Mouse (Mus musculus) G1E-ER4 (cell line): ENCODE results near the gene Becn1. TPM values are rescaled to one million over a fixed set of nuclear protein-coding genes. Genes with fewer than 3 reads are reported as not detected.

Source experiments
- GATA1 ChIP-seq: IDR thresholded peaks from one replicate; pipeline ENCODE4 v1.8.0; 2012; ENCODE audit warnings: low read length, inconsistent platforms
- polyA plus RNA-seq: library from polyadenylated mRNA; stranded (reverse); fragments of >175 nt; gene quantifications from 2 replicates; pipeline ENCODE4 v1.2.3, GENCODE M21; 2012

The Becn1 gene
- polyA plus RNA-seq, 1 experiment = 150 TPM

DNA sequence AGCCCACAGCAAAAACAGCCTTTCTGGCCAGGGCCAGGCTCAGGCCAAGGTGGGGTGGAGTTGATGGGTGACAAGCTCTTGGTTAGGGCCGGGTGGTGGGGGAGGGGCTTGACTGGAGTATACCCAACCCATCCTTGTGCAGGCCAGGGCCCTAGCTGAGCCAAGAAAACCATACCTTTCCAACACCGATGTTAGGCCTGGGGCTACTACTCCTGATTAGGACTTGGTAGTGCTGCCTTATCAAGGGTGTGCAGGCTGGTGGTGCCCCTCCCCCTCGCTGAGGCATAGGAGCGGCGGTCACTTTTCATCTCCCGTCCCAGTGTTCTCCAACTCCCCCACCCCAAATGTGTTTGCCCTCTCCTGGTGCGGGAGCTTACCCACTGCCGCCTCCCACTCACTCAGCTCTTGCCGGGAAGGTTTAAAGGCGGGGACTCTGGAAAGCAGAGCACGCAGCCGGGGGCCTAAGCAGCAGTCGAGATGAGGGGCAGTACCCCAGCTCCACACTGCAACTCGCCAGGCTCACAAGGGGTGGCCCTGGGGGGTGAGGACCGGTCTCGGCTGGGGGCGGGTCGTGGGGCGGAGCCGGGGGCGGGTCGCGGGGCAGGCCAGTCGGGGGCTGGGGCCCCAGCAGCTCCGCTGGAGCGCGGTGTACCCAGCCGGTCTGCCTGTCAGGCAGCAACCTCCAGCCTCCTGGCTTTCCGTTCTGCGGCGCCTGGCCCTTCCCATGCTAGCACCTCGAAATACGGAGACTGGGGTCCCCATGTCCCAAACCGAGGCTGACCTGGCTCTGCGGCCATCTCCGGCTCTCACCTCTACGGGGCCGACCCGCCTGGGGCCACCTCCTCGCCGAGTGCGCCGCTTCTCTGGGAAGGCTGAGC lies 41.9 kb downstream of the Becn1 start, which contains the start of gene Wnk4:
TSS of gene Wnk4 (plus strand) at position 620 of the 878 bp plus-strand sequence.
- peak; percentile 29 for TF ChIP-seq GATA1

GRCm38 (mm10) chr11:101259261-101259712 lies 42.8 kb downstream of the Becn1 start:
- TF ChIP-seq GATA1 = no peak

DNA sequence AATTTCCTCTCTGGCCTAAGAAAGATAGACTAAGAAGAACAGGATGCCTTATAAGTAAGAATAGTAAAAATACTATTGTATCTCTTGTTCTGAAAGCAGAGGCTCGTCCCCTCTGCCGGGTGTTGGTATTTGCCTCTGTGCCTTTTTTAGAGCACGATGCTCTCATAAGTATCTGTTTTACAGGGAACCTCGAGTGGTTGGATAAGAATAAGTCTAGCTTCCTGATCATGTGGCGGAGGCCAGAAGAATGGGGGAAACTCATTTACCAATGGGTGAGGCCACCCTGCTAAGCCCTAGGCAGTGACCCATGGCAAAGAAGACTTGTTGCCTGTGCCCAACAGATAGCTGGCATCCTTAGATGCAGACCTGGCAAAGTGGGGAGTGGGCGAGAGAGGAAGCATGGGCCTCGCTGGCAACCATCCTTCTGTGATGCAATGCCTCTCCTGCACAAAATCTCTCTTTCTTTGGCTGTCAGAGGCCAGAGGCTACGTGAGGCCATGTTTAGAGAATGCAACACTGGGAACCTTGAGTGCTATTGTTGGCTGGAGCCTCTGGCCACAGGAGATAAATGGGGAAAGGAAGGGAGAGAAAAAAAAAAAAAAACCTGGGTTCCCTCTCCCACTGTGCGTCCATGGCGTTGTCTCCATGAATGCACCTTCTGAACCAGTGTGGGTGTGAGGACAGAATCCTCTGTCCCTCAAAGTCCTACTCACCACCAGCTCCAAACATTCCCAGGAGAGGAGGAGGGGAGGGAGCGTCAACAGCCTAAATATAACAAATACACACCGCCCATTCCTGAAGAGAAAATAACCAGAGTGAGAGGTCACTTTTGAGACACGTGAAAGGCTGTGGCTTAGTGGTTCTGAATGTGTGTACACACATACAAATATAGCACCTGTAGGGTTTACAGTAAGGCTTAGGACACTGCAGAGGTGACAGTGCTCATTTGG lies 46.0 kb downstream of the Becn1 start:
- no peak for TF ChIP-seq GATA1

- TF ChIP-seq GATA1 = no peak
Measured at GRCm38 (mm10) chr11:101253613-101254389, 48.3 kb downstream of the Becn1 start, which contains the start of gene Vps25. TSS of gene Vps25 (plus strand) at chr11:101253707.

DNA sequence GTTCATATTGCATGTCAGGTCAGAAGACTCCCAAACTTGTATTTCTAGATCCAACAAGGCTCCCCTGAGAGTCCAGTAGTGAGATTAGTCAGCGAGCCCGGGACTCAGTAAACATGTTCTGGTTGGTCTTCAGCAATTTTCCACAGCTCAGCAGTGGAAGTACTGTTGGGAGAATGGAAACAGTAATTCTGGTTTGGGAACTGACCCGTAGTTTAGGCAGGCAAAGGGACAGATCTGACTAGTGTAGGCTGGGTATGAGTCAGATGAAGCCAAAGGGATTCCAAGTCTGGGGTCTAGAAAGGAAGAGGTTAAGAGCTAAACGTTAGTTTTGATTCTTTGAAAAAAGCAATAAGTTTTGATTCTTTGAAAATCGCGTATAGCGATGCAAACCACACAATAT lies 49.1 kb downstream of the Becn1 start:
- TF ChIP-seq GATA1 = no peak

- TF ChIP-seq GATA1 = no peak
Measured at GRCm38 (mm10) chr11:101251031-101251430, 51.1 kb downstream of the Becn1 start.

GRCm38 (mm10) chr11:101248258-101248994 lies 53.7 kb downstream of the Becn1 start:
- no peak for TF ChIP-seq GATA1

GRCm38 (mm10) chr11:101247521-101248030 lies 54.5 kb downstream of the Becn1 start:
- TF ChIP-seq GATA1 = no peak

DNA sequence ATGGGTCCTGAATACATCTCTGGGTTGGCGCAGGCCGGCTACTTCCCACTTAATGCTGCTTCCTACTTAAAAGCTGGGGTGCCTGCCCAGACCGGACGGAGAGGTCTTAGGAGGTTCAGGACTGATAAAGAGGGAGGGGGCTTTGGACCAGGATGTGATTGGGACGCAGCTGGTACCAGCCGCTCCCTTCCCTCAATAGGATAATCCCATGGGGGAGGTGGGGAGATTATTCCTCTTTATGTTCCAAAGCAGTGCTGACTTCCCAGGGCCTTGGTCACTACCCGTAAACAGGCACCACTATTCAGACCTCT lies 55.4 kb downstream of the Becn1 start:
- no peak for TF ChIP-seq GATA1

GRCm38 (mm10) chr11:101245855-101246701 lies 56.0 kb downstream of the Becn1 start, which contains the start of gene Ramp2:
TSS of gene Ramp2 (plus strand) at chr11:101246028.
- no peak for TF ChIP-seq GATA1

GRCm38 (mm10) chr11:101245071-101245470 lies 57.0 kb downstream of the Becn1 start:
- no peak for TF ChIP-seq GATA1

GRCm38 (mm10) chr11:101238071-101238647 lies 63.9 kb downstream of the Becn1 start:
- no peak for TF ChIP-seq GATA1

DNA sequence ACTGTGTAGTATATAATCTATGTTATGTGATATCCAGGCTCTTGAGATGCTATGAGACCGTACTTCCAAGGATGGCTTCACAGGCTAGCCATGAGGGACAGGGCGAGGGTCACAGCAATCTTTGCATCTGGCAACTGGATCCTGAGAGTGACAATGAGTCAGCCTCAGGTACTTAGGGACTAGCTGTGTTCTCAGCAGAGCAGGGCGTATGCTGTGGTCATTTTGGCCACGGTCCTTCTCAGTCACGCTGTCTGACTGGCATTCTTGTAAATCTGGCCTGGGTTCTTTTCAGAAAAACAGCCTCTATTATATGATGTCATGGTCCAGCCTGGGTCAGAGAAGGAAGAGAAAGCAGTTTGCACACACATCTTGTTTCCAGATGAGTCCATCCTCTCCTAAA lies 65.3 kb downstream of the Becn1 start:
- no peak for TF ChIP-seq GATA1

Other genes with a start within 250 kb of the Becn1 start
- 3.7 and 8.6 TPM in 2 replicates for gene Naglu, start 232.3 kb downstream of the Becn1 start, polyA plus RNA-seq
- gene Hsd17b1, start 223.9 kb downstream of the Becn1 start, polyA plus RNA-seq = 0.06 and 0.09 TPM in 2 replicates
- gene Coasy, start 219.7 kb downstream of the Becn1 start, polyA plus RNA-seq = 39.5 and 44.5 TPM in 2 replicates
- gene Mlx, start 215.0 kb downstream of the Becn1 start, polyA plus RNA-seq = 16.7 and 22.4 TPM in 2 replicates
- 27.1 and 30.8 TPM in 2 replicates for gene Psmc3ip, start 206.8 kb downstream of the Becn1 start, polyA plus RNA-seq
- gene Retreg3, start 182.4 kb downstream of the Becn1 start, polyA plus RNA-seq = 11.0 and 12.6 TPM in 2 replicates
- 107 and 114 TPM in 2 replicates for gene Tubg1, start 182.3 kb downstream of the Becn1 start, polyA plus RNA-seq
- gene Tubg2, start 146.4 kb downstream of the Becn1 start, polyA plus RNA-seq = not detected in 2 replicates
- 0.01 and 0.02 TPM in 2 replicates for gene Cntnap1, start 131.8 kb downstream of the Becn1 start, polyA plus RNA-seq
- 2.3 and 2.8 TPM in 2 replicates for gene Plekhh3, start 130.9 kb downstream of the Becn1 start, polyA plus RNA-seq
- not detected in 2 replicates for gene Ccr10, start 126.8 kb downstream of the Becn1 start, polyA plus RNA-seq
- 1.3 and 3.6 TPM in 2 replicates for gene Ezh1, start 75.8 kb downstream of the Becn1 start, polyA plus RNA-seq
- 0.08 TPM in 1 of 2 replicates, not detected in the other for gene Ramp2, start 56.3 kb downstream of the Becn1 start, polyA plus RNA-seq
- gene Vps25, start 48.6 kb downstream of the Becn1 start, polyA plus RNA-seq = 122 and 174 TPM in 2 replicates
- gene Wnk4, start 41.7 kb downstream of the Becn1 start, polyA plus RNA-seq = 60.9 and 68.4 TPM in 2 replicates
- 0.06 TPM in 2 replicates for gene Cntd1, start 23.3 kb downstream of the Becn1 start, polyA plus RNA-seq
- 23.1 and 57.7 TPM in 2 replicates for gene Coa3, start 23.2 kb downstream of the Becn1 start, polyA plus RNA-seq
- gene Psme3, start 13.9 kb upstream of the Becn1 start, polyA plus RNA-seq = 79.5 and 97.2 TPM in 2 replicates
- 6.2 and 8.6 TPM in 2 replicates for gene Aoc2, start 22.8 kb upstream of the Becn1 start, polyA plus RNA-seq
- 0.05 TPM in 1 of 2 replicates, not detected in the other for gene Aoc3, start 28.3 kb upstream of the Becn1 start, polyA plus RNA-seq
- not detected in 2 replicates for gene G6pc, start 65.3 kb upstream of the Becn1 start, polyA plus RNA-seq
- 79.1 and 84.8 TPM in 2 replicates for gene Aarsd1, start 115.3 kb upstream of the Becn1 start, polyA plus RNA-seq
- 0.81 and 1.8 TPM in 2 replicates for gene Gm27029, start 122.5 kb upstream of the Becn1 start, polyA plus RNA-seq
- gene Rundc1, start 122.8 kb upstream of the Becn1 start, polyA plus RNA-seq = 6.9 and 7.2 TPM in 2 replicates
- 0.25 and 0.30 TPM in 2 replicates for gene Ptges3l, start 123.0 kb upstream of the Becn1 start, polyA plus RNA-seq
- 482 and 957 TPM in 2 replicates for gene Rpl27, start 140.0 kb upstream of the Becn1 start, polyA plus RNA-seq
- 35.5 and 37.1 TPM in 2 replicates for gene Ifi35, start 146.1 kb upstream of the Becn1 start, polyA plus RNA-seq
- gene Rnd2, start 162.7 kb upstream of the Becn1 start, polyA plus RNA-seq = 33.7 and 44.8 TPM in 2 replicates
- gene Vat1, start 163.9 kb upstream of the Becn1 start, polyA plus RNA-seq = 282 and 396 TPM in 2 replicates
- gene Brca1, start 249.7 kb upstream of the Becn1 start, polyA plus RNA-seq = 3.8 and 27.2 TPM in 2 replicates
- 86.3 and 105 TPM in 2 replicates for gene Nbr1, start 249.9 kb upstream of the Becn1 start, polyA plus RNA-seq